Mouse (Mus musculus) myocyte (in vitro differentiated cells): ENCODE measurements around the gene Erh. TPM values are rescaled to one million over a fixed set of nuclear protein-coding genes. Genes with fewer than 3 reads are reported as not detected.

ENCODE experiments used
- H3K27me3 ChIP-seq: one replicate; pipeline ENCODE4 v1.6.1; 2011; ENCODE audit not compliant: control insufficient read depth, insufficient read depth, insufficient read length
- H3K36me3 ChIP-seq: one replicate; pipeline ENCODE4 v1.6.1; 2011; ENCODE audit not compliant: control insufficient read depth, insufficient read depth
- H3K4me2 ChIP-seq: one replicate; pipeline ENCODE4 v1.6.1; 2011; ENCODE audit warnings: low read depth, control low read depth
- H3K4me3 ChIP-seq: one replicate; pipeline ENCODE4 v1.5.1; 2011; ENCODE audit warnings: mild to moderate bottlenecking, control low read depth, moderate library complexity
- H3K79me2 ChIP-seq: one replicate; pipeline ENCODE4 v1.6.1; 2011; ENCODE audit not compliant: control insufficient read depth, insufficient read depth
- H3ac ChIP-seq: one replicate; pipeline ENCODE4 v1.6.1; 2011; ENCODE audit not compliant: control insufficient read depth, insufficient read length
- CEBPB ChIP-seq: IDR thresholded peaks from 2 replicates; pipeline ENCODE4 v1.6.1; 2011; ENCODE audit warnings: mild to moderate bottlenecking, moderate library complexity; ENCODE audit not compliant: poor library complexity, insufficient read depth, severe bottlenecking
- E2F4 ChIP-seq: IDR thresholded peaks from one replicate; pipeline ENCODE4 v1.6.1; 2011; ENCODE audit warnings: mild to moderate bottlenecking, control low read depth, moderate library complexity; ENCODE audit not compliant: insufficient read depth
- MAX ChIP-seq: IDR thresholded peaks from one replicate; pipeline ENCODE4 v1.6.1; 2011; ENCODE audit warnings: low read depth, mild to moderate bottlenecking, control low read depth
- MYOD1 ChIP-seq, 3 experiments: IDR thresholded peaks; one replicate each; pipeline ENCODE4 v1.6.1; 2011; ENCODE audit warnings: control low read depth in 2 of 3, low read depth in 2 of 3, mild to moderate bottlenecking in 2 of 3, moderate library complexity in 1 of 3; ENCODE audit not compliant: insufficient read length in 2 of 3, control insufficient read depth in 1 of 3
- MYOG ChIP-seq, 3 experiments: IDR thresholded peaks; one replicate each; pipeline ENCODE4 v1.6.1; 2011; ENCODE audit warnings: control low read depth in 2 of 3, low read depth in 2 of 3, mild to moderate bottlenecking in 2 of 3; ENCODE audit not compliant: insufficient read length in 2 of 3, control insufficient read depth in 1 of 3, insufficient read depth in 1 of 3
- POLR2A ChIP-seq: IDR thresholded peaks from one replicate; pipeline ENCODE4 v1.6.1; 2011; ENCODE audit warnings: low read depth, mild to moderate bottlenecking, control low read depth, moderate library complexity; ENCODE audit not compliant: insufficient read length
- POLR2AphosphoS2 ChIP-seq: IDR thresholded peaks from one replicate; pipeline ENCODE4 v1.6.1; 2011; ENCODE audit warnings: low read depth, control low read depth; ENCODE audit not compliant: insufficient read length
- REST ChIP-seq: IDR thresholded peaks from one replicate; pipeline ENCODE4 v1.6.1; 2011; ENCODE audit warnings: mild to moderate bottlenecking, control low read depth, moderate library complexity; ENCODE audit not compliant: insufficient read depth, insufficient read length
- SRF ChIP-seq: IDR thresholded peaks from one replicate; pipeline ENCODE4 v1.6.1; 2011; ENCODE audit warnings: low read depth; ENCODE audit not compliant: control insufficient read depth, insufficient read length
- TCF12 ChIP-seq: IDR thresholded peaks from one replicate; pipeline ENCODE4 v1.6.1; 2011; ENCODE audit warnings: mild to moderate bottlenecking, control low read depth; ENCODE audit not compliant: poor library complexity, insufficient read depth, severe bottlenecking
- TCF3 ChIP-seq: IDR thresholded peaks from one replicate; pipeline ENCODE4 v1.6.1; 2011; ENCODE audit warnings: low read depth, control low read depth; ENCODE audit not compliant: insufficient read length
- USF1 ChIP-seq: IDR thresholded peaks from one replicate; pipeline ENCODE4 v1.6.1; 2011; ENCODE audit warnings: low read depth, mild to moderate bottlenecking, control low read depth, moderate library complexity
- polyA plus RNA-seq: library from polyadenylated mRNA; unstranded; fragments of >200 nt; fragmentation: generic; extraction: Trizol; gene quantifications from one replicate; pipeline ENCODE4 v1.2.1, GENCODE M21; 2012; ENCODE audit warnings: missing spikeins

Gene Erh
- polyA plus RNA-seq, 1 experiment, result 164 TPM

DNA sequence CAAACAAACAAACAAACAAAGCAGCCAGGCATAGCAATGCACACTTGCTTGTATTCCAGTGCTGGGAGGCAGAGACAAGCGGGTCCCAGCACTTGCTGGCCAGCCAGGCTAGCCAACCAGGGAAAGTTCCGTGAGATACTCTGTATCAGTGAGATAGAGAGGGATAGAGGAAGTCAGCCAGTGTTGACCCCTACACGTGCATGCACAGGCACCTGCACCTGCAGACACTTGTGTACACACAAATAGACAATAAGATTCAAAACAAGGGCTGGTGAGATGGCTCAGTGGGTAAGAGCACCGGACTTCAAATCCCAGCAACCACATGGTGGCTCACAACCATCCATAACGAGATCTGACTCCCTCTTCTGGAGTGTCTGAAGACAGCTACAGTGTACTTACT, 23.6 kb downstream of the Erh start:
- H3K4me2 ChIP-seq, result no peak overlapping the region
- H3K36me3 ChIP-seq, result no peaks in the 10 kb centered on the region
- H3K4me3 ChIP-seq, result no peak overlapping the region
- H3K27me3 ChIP-seq, result no peaks in the 10 kb centered on the region
- H3ac ChIP-seq, result no peak overlapping the region
- no peaks in the 10 kb centered on the region for H3K79me2 ChIP-seq
- TF ChIP-seq MYOG (IDR thresholded peaks at IDR 0.05; ENCODE audit: control insufficient read depth in 1 of 3, insufficient read depth in 1 of 3, insufficient read length in 2 of 3, low read depth in 2 of 3) (no peak), USF1 (no peak), POLR2A (no peak), REST (no peak), MAX (no peak), TCF3 (no peak), POLR2AphosphoS2 (no peak), MYOD1 (IDR thresholded peaks at IDR 0.05; ENCODE audit: control insufficient read depth in 1 of 3, insufficient read length in 2 of 3, low read depth in 2 of 3) (no peak), TCF12 (no peak), SRF (no peak), CEBPB (no peak), E2F4 (no peak)

DNA sequence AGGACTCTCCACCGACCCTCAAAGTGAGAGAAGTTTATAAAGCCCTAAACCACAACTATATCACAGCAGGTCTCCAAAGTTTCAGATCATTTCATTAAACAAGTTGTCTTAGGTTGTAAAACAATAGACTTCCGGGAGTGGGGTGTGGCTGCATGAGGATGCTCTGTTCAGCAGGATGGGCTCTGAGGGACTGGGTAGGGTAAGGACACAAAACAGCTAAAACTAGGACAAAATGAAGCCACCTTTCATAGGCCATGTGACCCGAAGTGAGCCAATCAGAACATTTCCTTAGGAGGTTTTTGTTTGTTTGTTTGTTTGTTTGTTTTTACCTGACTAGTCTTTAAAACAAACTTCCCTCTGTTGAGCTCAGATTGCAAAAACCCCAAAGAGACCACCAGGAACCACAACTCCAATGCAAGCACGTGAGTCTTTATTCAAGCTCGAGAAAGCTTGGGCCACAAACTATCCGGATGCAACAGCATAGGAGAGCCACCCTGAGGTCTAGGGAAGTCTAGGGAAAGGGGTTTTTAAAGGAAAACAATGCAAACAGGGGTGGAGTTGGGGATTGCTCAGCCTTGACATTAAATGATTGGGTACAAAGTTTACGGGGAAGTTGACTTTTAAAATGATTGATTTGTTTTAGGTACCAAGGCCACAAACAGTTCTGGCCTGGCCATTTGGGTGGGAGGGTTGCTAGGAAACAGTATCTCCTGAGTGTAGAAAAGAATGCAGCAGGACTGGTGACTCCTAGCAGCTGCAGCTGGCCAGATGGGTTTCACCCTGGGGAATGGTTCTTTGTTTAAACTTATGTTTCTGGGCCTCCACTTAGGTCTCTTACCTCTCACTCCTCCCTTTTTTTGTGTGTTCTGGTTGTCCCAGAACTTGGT, 28.5 kb downstream of the Erh start:
- H3ac ChIP-seq, result no peak overlapping the region

DNA sequence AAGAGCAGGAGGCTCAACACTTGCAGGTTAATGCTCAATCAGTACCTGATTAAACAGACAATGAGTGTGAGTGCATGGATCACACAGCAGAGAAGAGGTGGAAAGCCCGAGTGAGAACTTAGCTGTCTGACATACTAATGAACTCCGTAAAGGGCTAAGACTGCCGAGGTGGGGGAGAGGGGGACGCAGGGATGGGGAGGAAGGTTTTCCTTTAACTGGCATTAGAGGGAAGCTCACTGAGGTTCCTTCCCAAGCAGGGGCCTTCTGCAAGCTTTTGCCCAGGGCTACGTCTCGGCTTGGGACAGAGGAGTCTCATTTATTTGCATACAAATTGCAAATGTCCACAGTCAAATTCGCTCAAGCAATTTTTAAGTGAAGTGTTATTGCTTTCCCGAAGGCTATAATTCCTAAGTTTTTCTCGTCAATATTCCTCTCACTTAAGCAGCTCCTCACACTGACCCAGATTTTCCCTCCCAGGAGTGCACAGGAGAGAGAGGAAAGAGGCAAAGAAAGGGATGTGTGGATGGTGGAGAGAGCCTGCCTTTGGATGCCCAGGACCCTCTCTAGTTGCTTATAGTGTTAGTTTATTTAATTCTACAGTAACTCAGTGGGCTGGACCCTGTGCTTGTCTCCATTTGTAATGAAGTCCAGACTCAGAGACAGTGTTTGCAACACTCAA, 31.9 kb downstream of the Erh start:
- Histone ChIP-seq H3K4me2 (no peak overlapping the region), H3ac (no peak overlapping the region), H3K36me3 (no peaks in the 10 kb centered on the region), H3K4me3 (no peak overlapping the region), H3K79me2 (no peaks in the 10 kb centered on the region), H3K27me3 (no peaks in the 10 kb centered on the region)
- TF ChIP-seq SRF (no peak), MYOG (IDR thresholded peaks at IDR 0.05; ENCODE audit: control insufficient read depth in 1 of 3, insufficient read depth in 1 of 3, insufficient read length in 2 of 3, low read depth in 2 of 3) (no peak), MYOD1 (IDR thresholded peaks at IDR 0.05; ENCODE audit: control insufficient read depth in 1 of 3, insufficient read length in 2 of 3, low read depth in 2 of 3) (no peak), CEBPB (no peak), POLR2A (no peak), TCF3 (no peak), MAX (no peak), POLR2AphosphoS2 (no peak), USF1 (no peak), E2F4 (no peak), REST (no peak), TCF12 (no peak)

More for the DNA sequence above, 28.5 kb downstream of the Erh start:
- Histone ChIP-seq H3K27me3 (no peaks in the 10 kb centered on the region), H3K36me3 (no peaks in the 10 kb centered on the region), H3K79me2 (no peaks in the 10 kb centered on the region), H3K4me2 (no peak overlapping the region), H3K4me3 (no peak overlapping the region)
- peak in 1 of 3 experiments; percentile 18 for TF ChIP-seq MYOD1 (IDR thresholded peaks at IDR 0.05; ENCODE audit: control insufficient read depth in 1 of 3, insufficient read length in 2 of 3, low read depth in 2 of 3)
- no peak for TF ChIP-seq E2F4
- TF ChIP-seq USF1, result no peak

DNA sequence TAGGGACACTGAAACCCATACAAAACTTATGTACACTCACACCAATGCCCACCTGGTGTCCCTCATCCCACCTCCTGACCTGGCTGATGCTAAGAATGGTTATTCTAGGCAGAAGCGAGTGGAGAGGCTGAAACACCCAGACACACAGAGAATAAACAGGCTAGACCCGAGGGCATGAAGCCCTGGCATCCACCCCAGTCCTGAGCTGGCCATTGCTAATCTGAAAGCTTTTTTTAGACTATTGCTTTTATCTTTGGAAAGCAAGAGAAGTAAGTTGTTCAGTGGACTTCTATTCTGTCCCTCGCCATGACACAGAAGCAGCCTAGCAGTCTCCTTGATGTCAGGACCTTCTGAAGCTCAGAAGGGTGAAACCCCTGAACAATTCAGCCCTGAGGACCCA, 34.2 kb downstream of the Erh start:
- H3K4me3 ChIP-seq, result no peak overlapping the region
- no peak overlapping the region for H3ac ChIP-seq
- H3K79me2 ChIP-seq, result no peaks in the 10 kb centered on the region
- H3K4me2 ChIP-seq, result no peak overlapping the region
- TF ChIP-seq POLR2A, result no peak
- TF ChIP-seq REST, result no peak
- no peak for TF ChIP-seq TCF12
- TF ChIP-seq MYOD1 (IDR thresholded peaks at IDR 0.05; ENCODE audit: control insufficient read depth in 1 of 3, insufficient read length in 2 of 3, low read depth in 2 of 3), result no peak
- no peak for TF ChIP-seq TCF3
- TF ChIP-seq USF1, result no peak
- no peak for TF ChIP-seq MAX
- TF ChIP-seq E2F4, result no peak
- TF ChIP-seq POLR2AphosphoS2, result no peak
- TF ChIP-seq MYOG (IDR thresholded peaks at IDR 0.05; ENCODE audit: control insufficient read depth in 1 of 3, insufficient read depth in 1 of 3, insufficient read length in 2 of 3, low read depth in 2 of 3), result no peak
- no peak for TF ChIP-seq SRF
- no peak for TF ChIP-seq CEBPB
- H3K27me3 ChIP-seq, result no peaks in the 10 kb centered on the region
- no peaks in the 10 kb centered on the region for H3K36me3 ChIP-seq
